Mouse (Mus musculus) kidney, embryonic 14.5 days (tissue): ENCODE measurements around the gene Otud6a. TPM values are rescaled to one million over a fixed set of nuclear protein-coding genes. Genes with fewer than 3 reads are reported as not detected.

ENCODE experiments used
- ATAC-seq: fragments of 200-750 bp; cut with Nextera tagmentation; 2 replicates; pipeline ENCODE4 v1.8.0; 2017; ENCODE audit warnings: moderate number of reproducible peaks, mild to moderate bottlenecking, moderate TSS enrichment, moderate library complexity; ENCODE audit not compliant: low FRiP score, low TSS enrichment
- H3K27ac ChIP-seq: fragments of 300-500 bp; sonication (generic); 2 replicates; pipeline ENCODE4 v1.5.1; 2014; ENCODE audit warnings: low read depth, mild to moderate bottlenecking, low read length, moderate library complexity, mixed read lengths
- H3K27me3 ChIP-seq: fragments of 300-500 bp; sonication (generic); 2 replicates; pipeline ENCODE4 v1.6.1; 2014; ENCODE audit warnings: mild to moderate bottlenecking, low read length; ENCODE audit not compliant: control insufficient read depth, insufficient read depth
- H3K36me3 ChIP-seq: fragments of 300-500 bp; sonication (generic); 2 replicates; pipeline ENCODE4 v1.6.1; 2014; ENCODE audit warnings: low read length, mixed read lengths; ENCODE audit not compliant: control insufficient read depth, insufficient read depth
- H3K4me1 ChIP-seq: fragments of 300-500 bp; sonication (generic); 2 replicates; pipeline ENCODE4 v1.6.1; 2014; ENCODE audit warnings: low read length, mixed read lengths; ENCODE audit not compliant: control insufficient read depth, insufficient read depth
- H3K4me2 ChIP-seq: fragments of 300-500 bp; sonication (generic); replicated peaks from 2 replicates; pipeline ENCODE4 v1.6.1; 2014; ENCODE audit warnings: low read depth, mild to moderate bottlenecking, low read length
- H3K4me3 ChIP-seq: fragments of 300-500 bp; sonication (generic); 2 replicates; pipeline ENCODE4 v1.5.1; 2014; ENCODE audit warnings: mild to moderate bottlenecking, low read length
- H3K9ac ChIP-seq: fragments of 300-500 bp; sonication (generic); 2 replicates; pipeline ENCODE4 v1.6.1; 2014; ENCODE audit warnings: low read depth, mild to moderate bottlenecking, low read length, moderate library complexity
- H3K9me3 ChIP-seq: fragments of 300-500 bp; sonication (generic); 2 replicates; pipeline ENCODE4 v1.6.1; 2016; ENCODE audit warnings: low read length; ENCODE audit not compliant: control insufficient read depth
- WGBS: fragments of 180-500 bp; shearing (Covaris S2); extraction: QIAGEN DNeasy Blood & Tissue Kit; methylation state at CpG from one replicate; pipeline ENCODE4 v1.1.7; 2014; 5-methylcytosine and 5-hydroxymethylcytosine counted together
- polyA plus RNA-seq: library from polyadenylated mRNA; unstranded; fragments of >200 nt; fragmentation: Nextera tagmentation; extraction: Ambion mirVana; gene quantifications from 2 replicates; pipeline ENCODE4 v1.2.1, GENCODE M21; 2014

Otud6a gene
- polyA plus RNA-seq: not detected in 2 replicates

- Histone ChIP-seq H3K27ac (no peak within 1 kb of the TSS), H3K27me3 (no peaks in the 10 kb centered on the region), H3K4me3 (no peak within 1 kb of the TSS), H3K36me3 (no peaks in the 10 kb centered on the region), H3K9ac (no peak within 1 kb of the TSS), H3K4me1 (no peaks in the 10 kb centered on the region), H3K4me2 (no peak within 1 kb of the TSS), H3K9me3 (no peaks in the 10 kb centered on the region)
- WGBS: 83% methylated on average over 21 of the region's 21 CpGs
- ATAC-seq: no peak
Measured at GRCm38 (mm10) chrX:100428693-100429092, at the start of gene Otud6a. Gene Otud6a, plus strand, starts transcription at chrX:100429013.

DNA sequence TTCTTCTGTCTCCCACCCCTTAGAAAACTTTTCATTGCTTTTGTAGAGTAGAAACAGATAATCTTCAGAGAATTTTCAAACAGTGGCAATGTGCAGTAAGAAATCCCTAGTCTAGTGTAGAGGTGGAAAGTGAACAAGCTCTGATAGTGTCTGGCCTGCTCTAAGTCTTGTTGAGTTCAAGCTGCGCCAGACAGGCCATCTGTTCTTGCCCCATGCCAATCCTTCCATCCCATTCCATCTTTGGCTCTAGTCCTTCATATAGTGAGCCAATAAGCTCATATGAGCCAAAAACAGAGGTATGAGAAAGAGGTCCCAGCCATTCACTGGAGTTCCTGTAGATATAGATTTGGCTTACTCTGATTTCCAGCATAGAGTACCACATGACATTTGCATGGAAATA lies 38.9 kb upstream of the Otud6a start:
- no peaks in the 10 kb centered on the region for H3K9me3 ChIP-seq
- H3K27me3 ChIP-seq: no peaks in the 10 kb centered on the region
- 93% methylated on average over 1 of the region's 1 CpGs for WGBS
- no peak overlapping the region for H3K4me2 ChIP-seq
- ATAC-seq: no peak
- H3K27ac ChIP-seq: no peak overlapping the region
- no peaks in the 10 kb centered on the region for H3K36me3 ChIP-seq
- no peak overlapping the region for H3K4me3 ChIP-seq
- no peaks in the 10 kb centered on the region for H3K4me1 ChIP-seq
- H3K9ac ChIP-seq: no peak overlapping the region

GRCm38 (mm10) chrX:100392304-100392703 lies 36.5 kb upstream of the Otud6a start:
- Histone ChIP-seq H3K9ac (no peak overlapping the region), H3K4me2 (no peak overlapping the region), H3K4me3 (no peak overlapping the region), H3K27me3 (0 out of 2 replicates have a peak, but pooled peaks cover 3% of the 10 kb centered on the region), H3K36me3 (no peaks in the 10 kb centered on the region), H3K9me3 (no peaks in the 10 kb centered on the region), H3K27ac (no peak overlapping the region), H3K4me1 (no peaks in the 10 kb centered on the region)
- WGBS: 49% methylated on average over 6 of the region's 6 CpGs
- ATAC-seq: no peak

DNA sequence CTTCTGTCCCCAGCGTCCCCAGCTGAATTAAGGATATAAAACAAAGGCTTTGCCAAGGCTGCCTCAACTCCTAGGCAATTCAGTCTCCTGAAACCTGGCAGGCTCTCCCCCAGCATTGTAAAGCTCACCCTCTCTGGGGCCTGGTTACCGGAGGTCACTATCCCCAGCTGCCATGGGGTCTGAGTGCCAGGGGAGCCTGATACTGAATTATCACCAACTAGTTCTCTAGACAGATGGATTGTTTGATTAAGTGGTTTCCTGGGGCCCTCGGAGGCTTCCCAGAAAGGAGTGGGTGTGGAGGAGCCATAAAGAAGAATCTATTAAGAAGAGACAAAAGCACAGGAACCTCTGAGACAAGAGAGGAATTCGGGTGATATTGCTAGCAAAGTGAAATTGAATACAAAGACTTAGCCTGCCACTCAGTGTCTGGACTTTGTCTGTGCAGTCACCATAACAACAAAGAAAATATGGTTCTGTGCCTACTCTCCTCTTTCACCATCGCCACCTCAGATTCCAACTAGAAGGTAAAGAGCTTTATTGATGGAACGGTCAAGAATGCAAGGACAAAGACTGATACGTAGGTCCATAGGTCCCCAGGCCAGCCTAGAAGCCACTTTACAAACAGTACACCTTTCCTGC lies 34.5 kb upstream of the Otud6a start:
- 65% methylated on average over 7 of the region's 7 CpGs for WGBS
- no peak overlapping the region for H3K27ac ChIP-seq
- H3K4me2 ChIP-seq: no peak overlapping the region
- no peaks in the 10 kb centered on the region for H3K9me3 ChIP-seq
- H3K9ac ChIP-seq: no peak overlapping the region
- ATAC-seq: no peak
- no peaks in the 10 kb centered on the region for H3K4me1 ChIP-seq
- 0 out of 2 replicates have a peak, but pooled peaks cover 3% of the 10 kb centered on the region for H3K27me3 ChIP-seq
- H3K4me3 ChIP-seq: no peak overlapping the region
- no peaks in the 10 kb centered on the region for H3K36me3 ChIP-seq

DNA sequence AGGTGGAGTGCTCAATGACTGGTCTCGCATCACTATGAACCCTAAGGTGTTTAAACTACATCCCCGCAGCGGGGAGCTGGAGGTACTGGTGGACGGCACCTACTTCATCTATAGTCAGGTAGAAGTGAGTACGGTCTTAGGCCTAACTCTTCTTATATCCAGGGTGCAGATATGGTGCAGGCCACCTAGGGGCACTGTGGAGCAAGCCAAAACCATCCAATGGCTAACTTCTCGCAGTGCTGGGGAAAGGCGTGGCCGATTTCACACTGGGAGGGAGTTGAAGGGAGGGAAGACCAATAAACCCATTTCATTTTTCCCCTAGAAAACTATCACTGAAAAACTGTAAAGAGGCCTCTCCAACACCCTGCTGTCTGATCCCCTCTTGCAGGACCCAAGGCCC lies 33.8 kb upstream of the Otud6a start:
- ATAC-seq: no peak
- no peaks in the 10 kb centered on the region for H3K36me3 ChIP-seq
- H3K27me3 ChIP-seq: 0 out of 2 replicates have a peak, but pooled peaks cover 3% of the 10 kb centered on the region
- 83% methylated on average over 8 of the region's 8 CpGs for WGBS
- no peaks in the 10 kb centered on the region for H3K4me1 ChIP-seq
- H3K4me3 ChIP-seq: no peak overlapping the region
- no peaks in the 10 kb centered on the region for H3K9me3 ChIP-seq
- H3K27ac ChIP-seq: no peak overlapping the region
- H3K4me2 ChIP-seq: no peak overlapping the region
- no peak overlapping the region for H3K9ac ChIP-seq

GRCm38 (mm10) chrX:100400900-100401299 lies 27.9 kb upstream of the Otud6a start:
- H3K27me3 ChIP-seq: 0 out of 2 replicates have a peak, but pooled peaks cover 3% of the 10 kb centered on the region
- ATAC-seq: no peak

DNA sequence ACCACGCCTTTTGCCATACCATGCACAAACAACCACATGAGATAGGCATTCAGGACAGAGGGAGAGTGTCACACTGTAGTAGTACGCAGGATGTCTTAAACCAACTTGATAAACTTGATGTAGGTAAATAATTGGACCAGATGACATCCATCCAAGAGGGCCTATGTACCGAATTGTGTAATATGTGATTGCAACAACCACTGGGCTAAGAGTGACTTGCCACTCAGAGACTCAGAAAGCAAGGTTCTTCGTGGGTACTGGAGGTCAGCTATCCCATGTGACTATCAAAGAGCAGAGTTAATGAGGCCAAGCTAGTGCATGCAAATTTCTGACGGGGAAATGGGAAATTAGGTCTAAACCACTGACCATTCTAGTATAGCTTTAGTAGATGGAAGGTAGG lies 27.2 kb upstream of the Otud6a start:
- H3K9me3 ChIP-seq: no peaks in the 10 kb centered on the region
- no peak overlapping the region for H3K27ac ChIP-seq
- no peak for ATAC-seq
- no peaks in the 10 kb centered on the region for H3K4me1 ChIP-seq
- no peak overlapping the region for H3K4me2 ChIP-seq
- H3K9ac ChIP-seq: no peak overlapping the region
- H3K36me3 ChIP-seq: no peaks in the 10 kb centered on the region
- WGBS: 80% methylated on average over 5 of the region's 5 CpGs
- H3K4me3 ChIP-seq: no peak overlapping the region
- no peaks in the 10 kb centered on the region for H3K27me3 ChIP-seq

More at GRCm38 (mm10) chrX:100400900-100401299, 27.9 kb upstream of the Otud6a start:
- Histone ChIP-seq H3K4me2 (no peak overlapping the region), H3K4me1 (no peaks in the 10 kb centered on the region), H3K36me3 (no peaks in the 10 kb centered on the region), H3K9ac (no peak overlapping the region), H3K9me3 (no peaks in the 10 kb centered on the region), H3K27ac (no peak overlapping the region), H3K4me3 (no peak overlapping the region)

DNA sequence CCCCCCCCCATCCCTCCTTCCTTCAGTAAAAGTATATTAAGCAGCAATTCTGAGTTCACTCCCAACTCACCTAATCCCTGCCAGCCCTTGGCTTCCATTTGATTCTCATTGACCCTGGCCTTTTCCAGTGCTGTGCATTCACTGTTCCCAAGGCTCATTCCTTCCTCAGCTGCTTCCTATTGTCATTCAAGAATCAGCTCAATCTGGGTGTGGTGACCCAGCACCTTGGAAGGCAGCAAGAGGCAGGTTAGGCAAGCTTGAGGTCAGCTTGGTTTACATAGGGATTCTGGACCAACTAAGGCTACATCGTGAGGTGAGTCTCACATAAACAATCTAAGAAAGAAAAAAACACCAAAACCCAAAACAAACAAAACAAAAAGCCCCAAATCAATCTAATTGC lies 19.6 kb upstream of the Otud6a start:
- H3K27me3 ChIP-seq: no peaks in the 10 kb centered on the region
- no peak for ATAC-seq
- 77% methylated on average over 1 of the region's 1 CpGs for WGBS
- H3K4me2 ChIP-seq: no peak overlapping the region
- H3K4me1 ChIP-seq: no peaks in the 10 kb centered on the region
- no peak overlapping the region for H3K4me3 ChIP-seq
- no peaks in the 10 kb centered on the region for H3K36me3 ChIP-seq
- no peaks in the 10 kb centered on the region for H3K9me3 ChIP-seq
- H3K27ac ChIP-seq: no peak overlapping the region
- no peak overlapping the region for H3K9ac ChIP-seq

GRCm38 (mm10) chrX:100432311-100432710 lies 3.5 kb downstream of the Otud6a start:
- Histone ChIP-seq H3K36me3 (no peaks in the 10 kb centered on the region), H3K27me3 (no peaks in the 10 kb centered on the region; the same call in 1 of the 2 replicates), H3K9me3 (no peaks in the 10 kb centered on the region), H3K9ac (no peak overlapping the region), H3K27ac (no peak overlapping the region), H3K4me1 (no peaks in the 10 kb centered on the region), H3K4me2 (no peak overlapping the region), H3K4me3 (no peak overlapping the region)
- 53% methylated on average over 3 of the region's 3 CpGs for WGBS
- no peak for ATAC-seq
